ENCODE assay signal across 7 mouse cellular contexts in genomic region chr15:25642214-25643058, GRCm38 (mm10). TPM values are rescaled to one million over a fixed set of nuclear protein-coding genes. Genes with fewer than 3 reads are reported as not detected.
DNase-seq lines count a peak whose midpoint lies in the region; ATAC-seq and TF ChIP-seq lines count a peak whose summit lies in the region.

No protein-coding gene starts in this region.

- no peak overlapping the region for H3K9ac ChIP-seq in forebrain, postnatal 0 days

- H3K4me3 ChIP-seq in forebrain, postnatal 0 days (ENCODE audit: low read depth, low read length) = no peak overlapping the region

- no peaks in the 10 kb centered on the region for H3K9me3 ChIP-seq in forebrain, postnatal 0 days (ENCODE audit: low read length)

- no peak overlapping the region for H3K4me2 ChIP-seq in forebrain, postnatal 0 days (ENCODE audit: low read depth)

- no peaks in the 10 kb centered on the region for H3K36me3 ChIP-seq in forebrain, postnatal 0 days (ENCODE audit: insufficient read depth)

- H3K27me3 ChIP-seq in forebrain, postnatal 0 days (ENCODE audit: insufficient read depth, low read length) = no peaks in the 10 kb centered on the region

- no peak overlapping the region for H3K27ac ChIP-seq in forebrain, postnatal 0 days (ENCODE audit: low read depth, low read length)

- peak; percentile 38 for DNase-seq in retina, postnatal 1 day
- no peak for DNase-seq in retina, embryonic 14.5 days (ENCODE audit: low spot score)
- DNase-seq in forebrain, postnatal 0 days = peak; percentile 18
- DNase-seq in kidney, postnatal 25 days = peak; percentile 65 to 84
- no peak for DNase-seq in thymus, adult 18-20 months
- no peak for DNase-seq in spleen, adult 18-20 months

- ATAC-seq in forebrain, postnatal 0 days = peak; percentile 67
- no peak for ATAC-seq in monocyte, adult 5-6 weeks (replicated peaks; ENCODE audit: insufficient number of reproducible peaks, low FRiP score, low TSS enrichment, poor library complexity, severe bottlenecking)

- WGBS in forebrain, postnatal 0 days = 21% methylated on average over 9 of the region's 9 CpGs

- TF ChIP-seq CTCF in forebrain, postnatal 0 days (IDR thresholded peaks at IDR 0.05; ENCODE audit: low read depth) = no peak

- H3K4me1 ChIP-seq in forebrain, postnatal 0 days (ENCODE audit: insufficient read depth) = no peaks in the 10 kb centered on the region

RNA-seq across cellular contexts. Expression of gene Myo10, which starts 20.1 kb away (rescaled TPM):
- total RNA-seq in forebrain, postnatal 0 days (2014; rRNA removed) = 17.2 and 24.2 TPM in 2 replicates
- polyA plus RNA-seq in forebrain, postnatal 0 days (2015; fragmentation: Nextera tagmentation; extraction: Ambion mirVana) = 11.3 and 22.3 TPM in 2 replicates
- total RNA-seq in monocyte, adult 5-6 weeks (2017) = 0.38 to 1.3 TPM (median 1.2 TPM) in 3 replicates

Comparison
In these comparisons a context has a peak if more than half of its experiments do, and no peak if none do; other contexts are left out.
1. DNase-seq: peak in retina, postnatal 1 day (single experiment), forebrain, postnatal 0 days (single experiment) and kidney, postnatal 25 days (2 of 2); none in retina, embryonic 14.5 days (single experiment), thymus, adult 18-20 months (0 of 2) and spleen, adult 18-20 months (0 of 2).